Mouse (Mus musculus): Measurements from ENCODE around the gene Hoxa9. TPM values are rescaled to one million over a fixed set of nuclear protein-coding genes. Genes with fewer than 3 reads are reported as not detected.

Hoxa9 gene
- polyA plus RNA-seq (2012; rRNA removed) = 1.2 and 40.0 TPM in 2 replicates

GRCm38 (mm10) chr6:52230516-52231165 lies at the start of gene Hoxa9:
Hoxa9 (minus strand) TSS chr6:52231089.

GRCm38 (mm10) chr6:52260654-52261575 lies 30.0 kb upstream of the Hoxa9 start, which contains the start of gene Hoxa13:
Hoxa13 (minus strand) TSS chr6:52260880.

GRCm38 (mm10) chr6:52245757-52246142 lies 14.9 kb upstream of the Hoxa9 start, which contains the start of gene Hoxa11:
Hoxa11 (minus strand) TSS chr6:52245810.

GRCm38 (mm10) chr6:52240389-52241000 lies 9.6 kb upstream of the Hoxa9 start, which contains the start of gene Hoxa10:
Hoxa10 (minus strand) TSS chr6:52240854.

GRCm38 (mm10) chr6:52221337-52221992 lies 9.4 kb downstream of the Hoxa9 start, which contains the start of gene Hoxa7:
Hoxa7 (minus strand) TSS chr6:52221854.

GRCm38 (mm10) chr6:52213119-52213986 lies 17.5 kb downstream of the Hoxa9 start, which contains the start of the genes Hoxa3 and Gm28308:
Hoxa3 (minus strand) TSS chr6:52213336.
Gm28308 (minus strand) TSS chr6:52213339.

GRCm38 (mm10) chr6:52208072-52208867 lies 22.6 kb downstream of the Hoxa9 start, which contains the start of gene Hoxa6:
Hoxa6 (minus strand) TSS chr6:52208722.

GRCm38 (mm10) chr6:52204050-52204752 lies 26.7 kb downstream of the Hoxa9 start, which contains the start of gene Hoxa5:
Hoxa5 (minus strand) TSS chr6:52204587.

GRCm38 (mm10) chr6:52190906-52191810 lies 39.7 kb downstream of the Hoxa9 start, which contains the start of gene Hoxa4:
Hoxa4 (minus strand) TSS chr6:52191753.

GRCm38 (mm10) chr6:52177061-52177735 lies 53.7 kb downstream of the Hoxa9 start, which contains the start of gene 5730596B20Rik:
5730596B20Rik (plus strand) TSS chr6:52177498.

Other genes with a start within 250 kb of the Hoxa9 start
- gene Skap2, start 218.5 kb downstream of the Hoxa9 start, polyA plus RNA-seq (2012; rRNA removed) = 6.7 and 17.4 TPM in 2 replicates
- gene Hoxa1, start 72.8 kb downstream of the Hoxa9 start, polyA plus RNA-seq (2012; rRNA removed) = 0.35 and 2.5 TPM in 2 replicates
- gene Hoxa2, start 66.3 kb downstream of the Hoxa9 start, polyA plus RNA-seq (2012; rRNA removed) = 0.83 and 15.3 TPM in 2 replicates
- gene 5730596B20Rik, start 53.6 kb downstream of the Hoxa9 start, polyA plus RNA-seq (2012; rRNA removed) = 0.07 and 1.5 TPM in 2 replicates
- 0.85 and 13.1 TPM in 2 replicates for gene Hoxa4, start 39.3 kb downstream of the Hoxa9 start, polyA plus RNA-seq (2012; rRNA removed)
- 1.9 and 37.9 TPM in 2 replicates for gene Hoxa5, start 26.5 kb downstream of the Hoxa9 start, polyA plus RNA-seq (2012; rRNA removed)
- 0.10 and 10.2 TPM in 2 replicates for gene Hoxa6, start 22.4 kb downstream of the Hoxa9 start, polyA plus RNA-seq (2012; rRNA removed)
- 1.2 and 20.2 TPM in 2 replicates for gene Hoxa3, start 17.8 kb downstream of the Hoxa9 start, polyA plus RNA-seq (2012; rRNA removed)
- 3.1 TPM in 1 of 2 replicates, not detected in the other for gene Gm28308, start 17.8 kb downstream of the Hoxa9 start, polyA plus RNA-seq (2012; rRNA removed)
- gene Hoxa7, start 9.2 kb downstream of the Hoxa9 start, polyA plus RNA-seq (2012; rRNA removed) = 0.77 and 23.7 TPM in 2 replicates
- gene Hoxa10, start 9.8 kb upstream of the Hoxa9 start, polyA plus RNA-seq (2012; rRNA removed) = 0.36 and 24.7 TPM in 2 replicates
- 0.04 and 4.8 TPM in 2 replicates for gene Hoxa11, start 14.7 kb upstream of the Hoxa9 start, polyA plus RNA-seq (2012; rRNA removed)
- gene Hoxa13, start 29.8 kb upstream of the Hoxa9 start, polyA plus RNA-seq (2012; rRNA removed) = 0.05 and 2.5 TPM in 2 replicates
- 1.4 and 2.0 TPM in 2 replicates for gene Evx1, start 82.4 kb upstream of the Hoxa9 start, polyA plus RNA-seq (2012; rRNA removed)

Measured in central nervous system, embryonic 11.5 days (tissue).